Mouse (Mus musculus) stomach, postnatal 0 days (tissue): ENCODE measurements around the gene Kdm2a.

Source experiments
- CTCF ChIP-seq: IDR thresholded peaks from 2 replicates; pipeline ENCODE4 v1.5.1; 2016; ENCODE audit warnings: antibody characterized with exemption, low read depth, mild to moderate bottlenecking, moderate library complexity
- EP300 ChIP-seq: optimal IDR thresholded peaks from 2 replicates; pipeline ENCODE3; 2016; ENCODE audit warnings: antibody characterized with exemption

GRCm38 (mm10) chr19:4419711-4420110, 21.6 kb upstream of the Kdm2a start:
- TF ChIP-seq CTCF, result no peak
- TF ChIP-seq EP300, result no peak
